Mouse (Mus musculus): ENCODE results near the gene Wdr17.

Wdr17 gene

GRCm38 (mm10) chr8:54886987-54887785, at the start of gene Wdr17:
TSS of gene Wdr17 (minus strand) at chr8:54887184.
- in situ Hi-C loops (cut with MboI), result no loop called here

DNA sequence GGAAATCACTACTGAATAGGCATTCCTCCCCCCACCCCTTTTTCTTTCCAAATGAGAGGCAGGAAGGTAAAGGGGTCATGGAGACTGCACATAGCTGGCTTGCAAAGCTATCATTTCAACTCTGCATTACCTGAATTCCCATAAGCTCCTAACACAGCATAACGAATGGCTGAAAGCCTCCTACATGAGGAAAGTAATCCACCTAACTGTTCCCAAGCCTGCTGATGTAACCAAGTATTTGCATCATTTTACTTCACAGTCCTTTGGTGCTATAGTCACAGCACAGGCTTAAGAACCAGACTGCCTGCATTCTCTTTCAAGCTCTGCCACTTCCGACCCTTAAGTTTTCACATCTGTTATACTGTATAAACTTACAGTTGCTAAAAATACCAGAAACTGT, 45.3 kb upstream of the Wdr17 start:
- in situ Hi-C loops (cut with MboI), result no loop called here

GRCm38 (mm10) chr8:54924936-54925335, 38.0 kb upstream of the Wdr17 start:
- in situ Hi-C loops (cut with MboI), result no loop called here

GRCm38 (mm10) chr8:54922160-54922855, 35.3 kb upstream of the Wdr17 start:
- in situ Hi-C loops (cut with MboI), result no loop called here

GRCm38 (mm10) chr8:54917710-54918109, 30.7 kb upstream of the Wdr17 start:
- in situ Hi-C loops (cut with MboI), result no loop called here

DNA sequence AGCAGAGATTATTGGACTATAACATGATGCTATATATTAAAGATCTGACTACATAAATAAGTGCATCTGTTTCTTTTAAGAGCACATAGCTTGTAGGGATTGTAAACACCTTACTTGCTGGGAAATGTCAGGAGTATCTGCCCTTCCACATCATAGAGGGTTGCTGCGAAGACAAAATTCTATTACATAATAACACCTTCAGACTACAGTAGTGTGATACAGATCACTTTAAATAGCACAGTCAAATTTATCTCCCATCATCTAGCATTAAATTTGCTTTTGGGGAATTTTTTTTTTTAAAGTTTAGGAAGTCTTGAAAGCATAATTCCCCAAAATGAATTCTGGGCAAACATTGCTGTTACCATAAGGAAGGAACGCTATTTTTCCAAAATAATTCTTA, 25.9 kb upstream of the Wdr17 start:
- in situ Hi-C loops (cut with MboI), result no loop called here

DNA sequence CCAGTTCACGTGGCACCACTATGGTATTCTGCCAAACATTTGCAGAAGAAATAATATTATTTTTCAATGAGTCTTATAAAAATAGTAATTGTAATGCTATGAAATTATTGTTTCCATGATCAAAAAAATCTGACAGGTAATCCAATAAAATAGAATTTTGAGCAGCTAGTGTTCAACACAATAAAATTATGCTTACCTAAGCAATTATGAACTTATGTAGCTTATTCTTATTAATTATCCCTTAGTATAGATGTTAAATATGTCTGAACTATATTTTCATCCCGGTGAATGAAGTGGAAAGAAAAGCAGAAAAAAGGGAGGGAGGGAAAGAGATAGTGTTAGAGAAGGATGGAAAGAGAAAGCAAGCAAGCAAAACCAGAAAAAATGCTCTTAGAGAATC, 12.5 kb upstream of the Wdr17 start:
- in situ Hi-C loops (cut with MboI), result no loop called here

- in situ Hi-C loops (cut with MboI), result no loop called here
Observed at GRCm38 (mm10) chr8:54894637-54895322, 7.8 kb upstream of the Wdr17 start.

DNA sequence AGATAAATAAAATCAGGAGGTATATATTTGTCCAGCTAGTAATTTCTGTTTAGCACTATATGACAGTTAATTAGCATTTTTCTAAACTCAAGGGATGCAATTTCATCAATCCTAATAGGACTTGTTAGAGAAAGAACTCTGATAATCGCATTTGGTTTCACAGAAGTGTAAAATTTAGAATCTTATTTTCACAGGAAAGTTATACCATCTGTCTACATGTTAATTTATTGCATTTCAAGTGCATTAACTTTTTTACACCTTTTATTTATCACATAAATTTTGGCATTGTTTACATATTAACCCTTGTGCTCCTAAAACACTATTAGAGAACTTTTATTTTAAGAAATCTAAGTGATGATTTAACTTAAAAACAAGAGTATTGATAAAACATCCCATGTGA, 7.2 kb upstream of the Wdr17 start:
- in situ Hi-C loops (cut with MboI), result no loop called here

DNA sequence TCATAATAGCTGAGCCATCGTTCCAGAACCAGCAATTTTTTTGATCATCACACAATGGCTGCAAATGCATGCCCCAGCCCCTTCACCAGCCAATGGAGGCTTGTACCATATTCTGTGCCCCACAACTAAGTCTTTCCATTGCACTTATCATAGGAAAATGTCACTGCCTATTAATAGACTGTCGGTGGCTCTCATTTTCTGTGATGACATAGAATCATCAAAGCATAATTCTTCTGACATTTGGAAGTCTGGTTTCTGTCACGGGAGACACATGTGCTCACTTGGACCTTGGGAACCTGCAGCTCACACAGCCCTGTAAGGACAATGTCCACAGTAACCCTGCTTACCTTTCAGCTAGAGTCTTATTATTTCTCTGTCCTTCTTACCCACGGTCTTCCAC, 424 bp downstream of the Wdr17 start:
- in situ Hi-C loops (cut with MboI), result no loop called here

GRCm38 (mm10) chr8:54876458-54876857, 10.5 kb downstream of the Wdr17 start:
- in situ Hi-C loops (cut with MboI), result no loop called here

- in situ Hi-C loops (cut with MboI), result no loop called here
Observed at GRCm38 (mm10) chr8:54864761-54865064, 22.3 kb downstream of the Wdr17 start.

DNA sequence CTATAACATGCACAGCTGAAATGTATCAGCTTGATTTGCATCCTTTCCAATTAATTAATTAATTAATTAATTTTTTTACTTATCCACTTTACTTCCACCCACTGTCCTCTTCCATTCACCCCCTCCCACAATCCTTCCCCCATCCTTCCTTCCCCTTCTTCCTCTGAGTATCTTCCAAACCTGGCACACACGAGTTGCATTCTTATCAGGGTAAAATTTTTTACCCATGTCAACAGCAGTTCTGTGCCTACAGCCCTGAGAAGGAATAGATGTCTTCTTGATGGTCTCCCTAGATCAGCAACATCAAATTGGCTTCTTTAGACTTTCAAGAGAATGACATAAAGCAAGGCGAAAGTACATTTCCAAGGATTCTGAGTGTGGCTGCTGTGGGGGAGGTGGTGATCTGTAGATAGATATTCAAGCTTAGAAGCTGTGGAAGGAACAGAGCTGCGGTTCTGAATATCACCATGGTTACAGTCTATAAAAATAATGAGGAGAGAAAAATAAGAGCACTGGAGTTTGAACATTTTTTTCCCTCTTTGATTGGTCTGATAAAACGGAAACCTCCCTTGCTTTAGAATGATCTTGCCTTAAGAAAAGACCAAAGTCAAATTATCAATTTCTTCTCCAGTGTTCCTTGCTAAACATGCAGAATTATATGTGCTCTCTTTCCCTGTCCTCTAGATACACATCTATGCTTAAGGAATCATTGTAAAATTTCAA, 22.8 kb downstream of the Wdr17 start:
- in situ Hi-C loops (cut with MboI), result no loop called here

GRCm38 (mm10) chr8:54836029-54836959, 50.7 kb downstream of the Wdr17 start:
- in situ Hi-C loops (cut with MboI), result no loop called here

DNA sequence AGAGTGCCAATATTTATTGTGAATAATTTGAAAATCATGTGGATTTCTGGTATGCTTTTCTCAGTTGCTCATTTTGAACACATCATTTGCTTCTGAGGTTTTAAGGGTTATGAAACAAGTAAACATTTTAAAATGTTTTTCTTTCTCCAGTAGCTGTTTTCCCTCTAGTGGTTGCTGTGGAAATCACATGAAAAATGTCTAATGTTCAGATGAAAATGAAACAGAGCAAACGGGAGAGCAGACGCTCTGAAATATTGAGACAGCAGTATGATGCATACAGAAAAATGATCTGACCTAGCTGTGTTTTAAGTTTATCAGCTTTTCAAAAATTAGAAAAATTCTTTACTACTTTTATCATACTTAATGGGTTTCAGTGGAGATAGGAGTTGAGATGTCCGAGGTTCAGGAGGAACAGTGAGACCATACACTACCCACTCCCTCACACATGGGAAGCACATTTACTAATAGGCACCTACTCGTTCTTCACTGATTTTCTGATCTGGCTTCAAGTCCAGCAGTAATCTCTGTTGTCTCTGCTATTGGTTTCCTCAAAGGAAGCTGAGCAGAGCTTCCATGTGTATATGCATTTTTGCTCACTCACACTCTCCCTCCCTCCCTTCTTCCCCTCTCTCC, 57.1 kb downstream of the Wdr17 start:
- in situ Hi-C loops (cut with MboI), result no loop called here

DNA sequence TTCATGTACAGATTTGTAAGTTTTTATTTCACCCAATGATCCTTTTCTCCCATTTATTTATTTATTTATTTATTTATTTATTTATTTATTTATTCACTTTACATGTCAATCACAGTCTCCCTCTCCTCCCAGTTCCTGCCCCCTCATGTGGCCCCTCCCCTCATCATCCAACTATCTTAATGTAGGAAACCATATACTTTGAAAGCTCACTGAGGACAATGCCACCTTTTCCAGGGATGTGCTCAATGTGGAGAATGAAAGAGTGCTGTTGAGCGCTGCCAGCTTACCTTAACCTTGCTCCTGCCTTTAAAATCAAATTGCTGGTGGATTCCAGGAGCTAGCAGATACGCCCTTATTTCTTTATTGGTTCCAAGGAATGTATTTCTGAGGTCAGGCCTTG, 59.0 kb downstream of the Wdr17 start:
- in situ Hi-C loops (cut with MboI), result no loop called here

GRCm38 (mm10) chr8:54822956-54823355, 64.0 kb downstream of the Wdr17 start:
- in situ Hi-C loops (cut with MboI), result no loop called here

DNA sequence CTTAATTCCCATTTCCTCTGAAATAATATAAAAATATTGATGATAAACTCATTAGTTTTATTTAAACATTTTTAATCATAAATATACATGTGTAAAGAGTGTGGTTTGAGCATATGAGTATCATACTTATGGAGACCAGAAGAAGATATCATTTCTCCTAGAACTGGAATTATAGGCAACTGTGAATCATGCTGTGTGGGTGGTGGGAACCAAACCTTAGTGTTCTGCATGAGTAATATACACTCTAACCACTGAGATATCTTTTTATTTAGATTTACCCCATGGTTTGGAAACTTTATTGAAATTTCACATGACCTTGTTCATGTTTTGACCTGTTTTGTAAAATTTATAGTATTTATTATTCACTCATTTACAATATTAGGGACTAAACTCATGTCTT, 68.3 kb downstream of the Wdr17 start:
- in situ Hi-C loops (cut with MboI), result no loop called here

- in situ Hi-C loops (cut with MboI), result no loop called here
Observed at GRCm38 (mm10) chr8:54808217-54808616, 78.8 kb downstream of the Wdr17 start.

DNA sequence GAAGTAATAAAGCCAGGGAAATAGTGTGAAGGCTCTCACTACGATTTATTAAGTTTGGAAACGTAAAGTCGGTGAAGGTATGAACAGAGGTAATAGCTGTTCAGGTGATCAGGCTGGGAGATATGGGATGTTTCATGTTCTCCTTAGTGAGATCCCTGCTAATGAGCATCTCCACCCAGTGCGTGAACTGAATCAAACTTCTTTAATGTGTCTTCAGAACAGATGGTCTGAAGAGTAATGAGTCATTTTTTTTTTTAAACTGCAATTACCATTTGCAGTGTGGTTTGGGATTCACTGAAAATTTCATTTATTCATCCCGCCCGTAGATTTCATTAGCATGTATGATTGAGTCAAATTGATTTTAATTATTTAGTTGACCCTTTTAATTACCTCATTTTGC, 80.8 kb downstream of the Wdr17 start:
- in situ Hi-C loops (cut with MboI), result no loop called here

DNA sequence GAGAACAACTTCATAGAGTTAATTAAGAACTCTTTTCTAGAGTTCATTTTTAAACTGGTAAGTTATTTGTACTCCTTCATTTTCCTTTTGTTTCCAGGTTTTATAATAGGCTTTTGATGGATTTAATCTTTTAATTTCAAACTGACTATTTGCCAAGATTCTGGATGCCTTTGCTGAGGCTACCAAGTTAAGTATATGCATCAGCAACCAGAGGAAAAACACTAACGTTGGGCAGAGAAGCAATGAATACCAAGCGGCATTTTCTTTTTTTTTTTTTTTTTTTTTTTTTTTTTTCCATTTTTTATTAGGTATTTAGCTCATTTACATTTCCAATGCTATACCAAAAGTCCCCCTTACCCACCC, 94.3 kb downstream of the Wdr17 start:
- in situ Hi-C loops (cut with MboI), result no loop called here

All from mature B cell (primary cell).